Mouse (Mus musculus): Measurements from ENCODE around the gene Gba.

Gba gene

GRCm38 (mm10) chr3:89238494-89238893 is 35.8 kb downstream of the Gba start:
- DNase-seq (ENCODE audit: low spot score in 2 of 2) = no peak

DNA sequence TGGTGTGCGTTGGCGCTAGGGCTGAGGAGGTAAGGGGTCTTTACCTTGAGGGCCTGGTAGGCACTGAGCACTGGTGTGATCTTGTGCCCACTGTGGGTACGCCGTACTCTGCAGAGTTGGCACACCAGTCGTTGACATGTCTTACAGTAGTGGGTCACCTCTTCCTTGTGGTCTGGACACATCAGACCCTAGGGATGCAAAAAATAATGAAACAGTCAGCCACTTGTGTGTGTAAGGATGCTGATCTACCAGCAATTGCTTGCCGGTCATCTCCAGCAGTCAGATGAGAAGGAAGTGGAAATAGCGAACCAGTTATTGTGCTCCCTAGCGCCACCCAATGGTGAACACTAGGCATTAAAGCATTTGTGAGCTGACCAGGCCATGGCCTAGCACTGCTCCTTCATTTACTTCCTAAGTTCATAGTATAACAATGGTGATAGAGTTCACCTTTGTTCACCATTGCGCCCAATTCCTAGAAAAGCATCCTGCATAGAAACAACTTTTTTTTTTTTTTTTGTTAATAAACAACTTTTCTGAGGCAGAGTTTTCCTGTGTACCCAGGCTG is 39.7 kb downstream of the Gba start:
- peak; percentile 63 to 72 for DNase-seq (ENCODE audit: low spot score in 2 of 2)

GRCm38 (mm10) chr3:89243609-89244008 is 40.9 kb downstream of the Gba start:
- peak in 1 of 2 experiments; percentile 60 for DNase-seq (ENCODE audit: low spot score in 2 of 2)

GRCm38 (mm10) chr3:89244158-89244981 is 41.6 kb downstream of the Gba start:
- no peak for DNase-seq (ENCODE audit: low spot score in 2 of 2)

- DNase-seq (ENCODE audit: low spot score in 2 of 2) = peak; percentile 69 to 76
Measured at GRCm38 (mm10) chr3:89244982-89245687, 42.4 kb downstream of the Gba start.

GRCm38 (mm10) chr3:89245688-89246171 is 43.0 kb downstream of the Gba start, which contains the start of gene Krtcap2:
Krtcap2 (plus strand) TSS chr3:89245966.
- peak; percentile 70 to 75 for DNase-seq (ENCODE audit: low spot score in 2 of 2)

DNA sequence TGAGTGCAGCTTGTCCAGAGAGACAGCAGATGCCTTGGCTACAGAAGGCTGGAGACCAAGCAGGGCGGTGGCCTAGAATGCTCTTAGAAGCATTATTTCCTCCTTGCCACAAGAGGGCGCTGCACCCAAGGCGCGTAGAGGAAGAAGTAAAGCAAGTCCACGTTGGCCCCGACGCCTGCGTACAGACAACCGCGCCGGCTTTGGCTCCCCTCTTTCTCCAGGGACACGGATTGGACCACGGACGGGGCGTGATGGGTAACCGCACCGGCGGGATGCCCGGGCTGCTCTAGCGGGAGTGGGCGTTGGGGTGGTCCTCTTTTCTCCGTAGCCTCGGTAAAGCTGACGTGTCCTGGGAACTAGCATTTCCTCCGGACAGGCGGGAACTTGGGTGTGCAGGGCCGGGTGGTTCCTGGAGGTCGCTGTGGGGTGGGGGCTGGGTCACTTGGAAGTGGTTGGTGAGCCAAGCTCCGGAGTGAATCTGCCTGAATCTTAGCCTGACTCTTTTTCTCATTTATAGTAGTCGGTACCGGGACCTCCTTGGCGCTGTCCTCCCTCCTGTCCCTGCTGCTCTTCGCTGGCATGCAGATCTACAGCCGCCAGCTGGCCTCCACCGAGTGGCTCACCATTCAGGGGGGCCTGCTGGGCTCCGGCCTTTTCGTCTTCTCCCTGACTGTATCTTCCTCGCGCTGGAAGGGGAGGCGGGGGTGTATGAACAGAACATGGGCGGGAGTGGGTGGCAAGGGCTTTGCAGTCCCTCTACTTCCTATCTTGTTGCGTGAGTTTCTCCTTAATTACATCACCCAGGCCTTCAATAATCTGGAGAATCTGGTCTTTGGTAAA is 43.8 kb downstream of the Gba start, which contains the start of gene Trim46:
TSS of gene Trim46 (minus strand) at position 49 of the 840 bp plus-strand sequence.
- peak; percentile 91 to 92 for DNase-seq (ENCODE audit: low spot score in 2 of 2)

GRCm38 (mm10) chr3:89247466-89247865 is 44.7 kb downstream of the Gba start:
- no peak for DNase-seq (ENCODE audit: low spot score in 2 of 2)

- no peak for DNase-seq (ENCODE audit: low spot score in 2 of 2)
Measured at GRCm38 (mm10) chr3:89250435-89251040, 47.8 kb downstream of the Gba start.

GRCm38 (mm10) chr3:89251365-89251895 is 48.7 kb downstream of the Gba start:
- DNase-seq (ENCODE audit: low spot score in 2 of 2) = no peak

- no peak for DNase-seq (ENCODE audit: low spot score in 2 of 2)
Measured at GRCm38 (mm10) chr3:89254994-89255393, 52.3 kb downstream of the Gba start.

GRCm38 (mm10) chr3:89256177-89256576 is 53.4 kb downstream of the Gba start:
- DNase-seq (ENCODE audit: low spot score in 2 of 2) = no peak
